Mouse (Mus musculus): ENCODE results near the gene Vmp1. TPM values are rescaled to one million over a fixed set of nuclear protein-coding genes. Genes with fewer than 3 reads are reported as not detected.

Vmp1 gene
- polyA plus RNA-seq, 1 experiment, result 132 TPM

DNA sequence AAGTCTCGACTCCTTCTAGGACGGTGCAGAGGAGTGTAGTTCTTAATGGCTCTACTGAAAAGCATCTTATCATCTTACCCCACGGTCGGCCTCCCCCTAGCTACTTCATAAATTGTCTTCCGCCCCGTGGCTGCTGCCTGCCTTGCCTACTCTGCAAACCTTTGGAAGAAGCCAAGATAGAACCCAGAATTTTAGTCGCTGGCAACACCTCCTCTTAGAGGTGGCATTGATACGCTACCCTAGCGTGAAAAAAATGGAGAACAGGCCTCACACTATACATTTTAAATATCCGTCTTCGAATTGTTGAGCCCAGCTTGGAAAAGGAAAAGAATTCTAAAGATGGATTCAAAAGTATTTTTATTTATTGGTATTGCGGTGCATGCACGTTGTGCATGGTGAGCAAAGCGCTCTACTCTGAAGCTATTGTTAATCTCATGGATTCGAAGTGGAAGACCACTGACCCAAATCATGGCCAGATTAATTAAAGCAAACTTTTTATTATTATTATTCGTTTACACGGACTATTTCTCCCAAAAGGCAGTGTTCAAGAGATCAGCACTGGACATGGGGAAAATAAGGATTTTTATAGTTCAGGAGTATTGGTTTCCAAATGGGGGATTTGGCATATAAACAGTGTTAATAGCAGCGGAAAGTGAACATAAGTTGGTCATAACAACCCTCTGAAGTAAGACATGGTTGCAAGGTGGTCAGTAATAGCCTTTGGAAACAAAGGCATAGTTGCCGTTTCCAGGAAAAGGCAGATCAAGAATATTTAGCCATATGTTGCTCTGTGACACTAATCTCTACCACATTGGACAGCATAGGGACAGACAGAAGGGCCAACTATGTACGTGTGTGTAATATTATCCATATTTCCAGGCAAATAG lies 733 bp upstream of the Vmp1 start:
- H3K4me1 ChIP-seq (ENCODE audit: control insufficient read depth, insufficient read depth, low read length), result no peaks in the 10 kb centered on the region
- H3K4me3 ChIP-seq (replicated peaks; ENCODE audit: insufficient read depth, low read depth, low read length), result peak overlapping the region; percentile 86
- no peak for TF ChIP-seq CTCF (IDR thresholded peaks at IDR 0.05; ENCODE audit: borderline replicate concordance, insufficient read depth, low read depth, low read length)
- no peak for TF ChIP-seq POLR2A (IDR thresholded peaks at IDR 0.05; ENCODE audit: borderline replicate concordance, insufficient read depth, low read length)
- DNase-seq, result no peak
- 0 out of 2 replicates have a peak overlapping the region, but pooled peaks have one; percentile 4 for H3K27ac ChIP-seq (ENCODE audit: insufficient read depth, low read length)
- no peaks in the 10 kb centered on the region for H3K27me3 ChIP-seq (ENCODE audit: control insufficient read depth, insufficient read depth, low read length)
- WGBS, result 3% methylated on average over 20 of the region's 20 CpGs

DNA sequence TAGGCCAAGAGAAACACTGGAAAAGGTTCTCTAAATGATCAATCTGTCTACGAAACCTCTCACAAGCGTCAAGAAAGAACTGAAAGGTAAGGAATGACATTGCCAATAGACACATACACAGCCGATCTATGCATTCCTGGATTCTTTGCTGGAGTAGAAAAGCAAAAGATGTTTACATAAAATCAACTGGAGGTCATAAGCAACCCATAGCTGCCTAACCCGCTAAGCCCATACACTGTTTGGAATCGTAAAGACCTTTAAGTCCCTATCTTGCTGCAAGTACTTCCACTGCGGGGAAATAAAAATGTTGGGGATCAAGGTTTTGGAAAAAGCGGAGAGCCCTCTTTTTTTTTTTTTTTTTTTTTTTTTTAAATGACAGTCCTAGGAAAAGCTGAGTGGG lies 775 bp downstream of the Vmp1 start:
- Histone ChIP-seq H3K27ac (ENCODE audit: insufficient read depth, low read length) (no peak overlapping the region), H3K27me3 (ENCODE audit: control insufficient read depth, insufficient read depth, low read length) (no peaks in the 10 kb centered on the region), H3K4me1 (ENCODE audit: control insufficient read depth, insufficient read depth, low read length) (no peaks in the 10 kb centered on the region), H3K4me3 (replicated peaks; ENCODE audit: insufficient read depth, low read depth, low read length) (peak overlapping the region; percentile 86)
- TF ChIP-seq CTCF (IDR thresholded peaks at IDR 0.05; ENCODE audit: borderline replicate concordance, insufficient read depth, low read depth, low read length) (no peak), POLR2A (IDR thresholded peaks at IDR 0.05; ENCODE audit: borderline replicate concordance, insufficient read depth, low read length) (no peak)
- no peak for DNase-seq
- WGBS, result 29% methylated on average over 7 of the region's 7 CpGs

DNA sequence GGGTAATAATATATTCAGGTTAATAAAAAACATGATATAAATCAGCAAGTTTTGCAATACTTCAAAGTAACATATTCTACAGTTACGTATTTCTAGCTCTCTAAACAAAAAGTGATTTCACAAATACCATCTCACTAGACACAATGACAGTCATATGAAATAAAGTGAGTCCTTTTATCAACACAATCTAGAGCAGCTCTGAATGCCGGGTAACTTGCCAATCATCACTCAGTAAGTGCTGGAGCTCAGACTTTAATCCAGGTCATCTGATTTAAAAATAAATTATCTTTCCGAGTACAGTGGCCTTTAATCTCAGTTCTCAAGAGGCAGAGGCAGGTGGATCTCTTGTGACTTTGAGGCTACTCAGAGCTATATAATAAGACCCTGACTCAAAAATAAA lies 2.2 kb downstream of the Vmp1 start:
- DNase-seq, result no peak
- no peak overlapping the region for H3K4me3 ChIP-seq (replicated peaks; ENCODE audit: insufficient read depth, low read depth, low read length)
- no peaks in the 10 kb centered on the region for H3K27me3 ChIP-seq (ENCODE audit: control insufficient read depth, insufficient read depth, low read length)
- H3K4me1 ChIP-seq (ENCODE audit: control insufficient read depth, insufficient read depth, low read length), result no peaks in the 10 kb centered on the region
- 81% methylated on average over 3 of the region's 3 CpGs for WGBS
- no peak overlapping the region for H3K27ac ChIP-seq (ENCODE audit: insufficient read depth, low read length)
- TF ChIP-seq CTCF (IDR thresholded peaks at IDR 0.05; ENCODE audit: borderline replicate concordance, insufficient read depth, low read depth, low read length) (no peak), POLR2A (IDR thresholded peaks at IDR 0.05; ENCODE audit: borderline replicate concordance, insufficient read depth, low read length) (no peak)

DNA sequence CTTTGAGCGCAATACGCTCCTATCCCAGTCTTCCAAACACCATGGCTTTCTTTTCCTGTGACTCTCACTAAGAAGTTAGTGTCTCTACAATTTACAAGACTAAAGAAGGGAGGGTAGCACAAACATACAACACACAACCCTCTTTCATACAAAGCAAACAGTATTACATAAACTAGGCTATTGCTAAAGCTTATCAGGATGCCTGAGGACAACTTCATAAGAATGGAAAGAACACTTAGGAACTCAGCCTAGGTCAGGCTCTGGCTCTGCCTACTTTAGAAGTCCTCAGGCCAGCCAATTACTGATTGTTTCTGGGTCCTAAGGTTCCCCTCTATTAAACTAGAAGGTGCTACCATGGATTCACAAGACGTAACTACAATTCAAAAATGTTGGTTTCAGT lies 2.9 kb downstream of the Vmp1 start:
- Histone ChIP-seq H3K4me1 (ENCODE audit: control insufficient read depth, insufficient read depth, low read length) (no peaks in the 10 kb centered on the region), H3K27me3 (ENCODE audit: control insufficient read depth, insufficient read depth, low read length) (no peaks in the 10 kb centered on the region), H3K27ac (ENCODE audit: insufficient read depth, low read length) (no peak overlapping the region), H3K4me3 (replicated peaks; ENCODE audit: insufficient read depth, low read depth, low read length) (no peak overlapping the region)
- TF ChIP-seq CTCF (IDR thresholded peaks at IDR 0.05; ENCODE audit: borderline replicate concordance, insufficient read depth, low read depth, low read length) (no peak), POLR2A (IDR thresholded peaks at IDR 0.05; ENCODE audit: borderline replicate concordance, insufficient read depth, low read length) (no peak)
- 94% methylated on average over 3 of the region's 3 CpGs for WGBS
- no peak for DNase-seq

- TF ChIP-seq POLR2A (IDR thresholded peaks at IDR 0.05; ENCODE audit: borderline replicate concordance, insufficient read depth, low read length), result no peak
- no peak for TF ChIP-seq CTCF (IDR thresholded peaks at IDR 0.05; ENCODE audit: borderline replicate concordance, insufficient read depth, low read depth, low read length)
- no peak for DNase-seq
- WGBS, result 28% methylated on average over 5 of the region's 5 CpGs
Measured at GRCm38 (mm10) chr11:86678957-86679356, 4.7 kb downstream of the Vmp1 start.

GRCm38 (mm10) chr11:86675520-86675919 lies 8.1 kb downstream of the Vmp1 start:
- 96% methylated on average over 4 of the region's 4 CpGs for WGBS
- TF ChIP-seq POLR2A (IDR thresholded peaks at IDR 0.05; ENCODE audit: borderline replicate concordance, insufficient read depth, low read length), result no peak
- no peak for TF ChIP-seq CTCF (IDR thresholded peaks at IDR 0.05; ENCODE audit: borderline replicate concordance, insufficient read depth, low read depth, low read length)
- DNase-seq, result no peak
- Histone ChIP-seq H3K4me3 (replicated peaks; ENCODE audit: insufficient read depth, low read depth, low read length) (no peak overlapping the region), H3K4me1 (ENCODE audit: control insufficient read depth, insufficient read depth, low read length) (no peaks in the 10 kb centered on the region), H3K27me3 (ENCODE audit: control insufficient read depth, insufficient read depth, low read length) (no peaks in the 10 kb centered on the region), H3K27ac (ENCODE audit: insufficient read depth, low read length) (no peak overlapping the region)

More at GRCm38 (mm10) chr11:86678957-86679356, 4.7 kb downstream of the Vmp1 start:
- H3K27ac ChIP-seq (ENCODE audit: insufficient read depth, low read length), result no peak overlapping the region
- no peak overlapping the region for H3K4me3 ChIP-seq (replicated peaks; ENCODE audit: insufficient read depth, low read depth, low read length)
- no peaks in the 10 kb centered on the region for H3K4me1 ChIP-seq (ENCODE audit: control insufficient read depth, insufficient read depth, low read length)
- H3K27me3 ChIP-seq (ENCODE audit: control insufficient read depth, insufficient read depth, low read length), result no peaks in the 10 kb centered on the region

GRCm38 (mm10) chr11:86672772-86673171 lies 10.9 kb downstream of the Vmp1 start:
- no peak overlapping the region for H3K27ac ChIP-seq (ENCODE audit: insufficient read depth, low read length)
- TF ChIP-seq CTCF (IDR thresholded peaks at IDR 0.05; ENCODE audit: borderline replicate concordance, insufficient read depth, low read depth, low read length), result no peak
- TF ChIP-seq POLR2A (IDR thresholded peaks at IDR 0.05; ENCODE audit: borderline replicate concordance, insufficient read depth, low read length), result no peak
- DNase-seq, result no peak
- no peaks in the 10 kb centered on the region for H3K27me3 ChIP-seq (ENCODE audit: control insufficient read depth, insufficient read depth, low read length)
- WGBS, result 76% methylated on average over 3 of the region's 3 CpGs
- no peaks in the 10 kb centered on the region for H3K4me1 ChIP-seq (ENCODE audit: control insufficient read depth, insufficient read depth, low read length)
- no peak overlapping the region for H3K4me3 ChIP-seq (replicated peaks; ENCODE audit: insufficient read depth, low read depth, low read length)
